Mouse (Mus musculus) stomach, postnatal 0 days (tissue): ENCODE data around the gene Apba3.

Source experiments
- CTCF ChIP-seq: IDR thresholded peaks from 2 replicates; pipeline ENCODE4 v1.5.1; 2016; ENCODE audit warnings: antibody characterized with exemption, low read depth, mild to moderate bottlenecking, moderate library complexity
- EP300 ChIP-seq: optimal IDR thresholded peaks from 2 replicates; pipeline ENCODE3; 2016; ENCODE audit warnings: antibody characterized with exemption

DNA sequence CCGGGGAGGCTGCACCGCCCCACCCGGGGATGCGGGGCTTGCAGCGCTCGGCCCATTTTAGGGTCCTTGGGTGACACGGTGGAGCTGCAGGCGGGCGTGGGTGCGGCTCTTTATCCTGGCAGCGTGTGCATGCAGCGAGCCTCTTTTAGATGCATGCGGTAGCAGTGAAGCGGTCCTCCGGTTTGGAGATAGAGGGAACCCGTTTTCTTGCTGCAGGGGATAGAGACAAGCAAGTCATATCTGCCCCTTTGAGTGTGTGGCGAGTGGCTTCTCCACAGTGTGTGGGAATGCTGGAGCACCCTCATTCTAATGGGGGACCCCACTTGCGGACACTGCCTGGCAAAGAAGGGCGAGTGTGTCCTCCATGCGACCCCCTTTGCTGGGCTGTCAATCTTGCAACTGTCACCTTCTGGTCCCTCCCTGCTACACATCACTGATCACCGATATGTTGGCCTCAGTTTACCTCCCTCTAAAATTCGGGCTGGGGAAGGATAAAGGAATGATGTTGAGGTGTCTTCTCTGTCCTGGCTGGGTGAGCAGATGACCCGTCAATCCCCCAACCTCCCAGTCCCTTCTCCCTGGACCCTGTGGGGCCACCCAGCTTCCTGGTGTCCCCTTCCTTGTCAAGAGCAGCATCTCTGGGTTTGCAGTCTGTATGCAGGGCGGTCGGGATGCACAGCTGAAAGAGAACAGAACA, 26.7 kb downstream of the Apba3 start:
- TF ChIP-seq CTCF (no peak), EP300 (no peak)
